Mouse (Mus musculus) urinary bladder, postnatal 36 days (tissue): ENCODE data around the gene Cdc42bpg.

Experiments
- DNase-seq, 2 experiments: peaks; one replicate each; pipeline ENCODE4 v3.0.0; 2022; ENCODE audit warnings: low spot score in 2 of 2, mixed read lengths in 1 of 2

Cdc42bpg gene

DNA sequence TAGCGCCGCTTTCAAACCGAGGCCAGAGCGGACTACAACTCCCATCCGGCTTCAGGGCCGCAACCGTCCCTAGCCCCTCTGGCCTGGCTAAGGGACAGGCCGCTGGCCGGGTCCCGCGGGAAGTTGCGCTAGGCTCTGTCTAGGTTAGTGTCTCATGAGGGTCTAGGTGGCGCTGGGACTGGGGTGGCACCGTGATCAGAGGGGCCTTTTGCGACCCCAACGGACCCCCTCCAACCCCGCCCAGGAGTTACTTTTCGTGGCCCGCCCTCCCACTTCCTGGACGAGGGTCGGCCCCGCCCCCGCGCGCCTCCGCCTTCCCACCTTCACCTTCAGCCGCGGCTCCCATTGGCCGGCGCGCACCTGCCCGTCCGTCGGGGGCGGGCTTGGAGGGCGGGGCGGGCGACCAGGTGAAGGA is at the start of gene Cdc42bpg:
Gene Cdc42bpg (plus strand): TSS at position 320 of the 415 bp plus-strand sequence.
- DNase-seq = peak; percentile 91

DNA sequence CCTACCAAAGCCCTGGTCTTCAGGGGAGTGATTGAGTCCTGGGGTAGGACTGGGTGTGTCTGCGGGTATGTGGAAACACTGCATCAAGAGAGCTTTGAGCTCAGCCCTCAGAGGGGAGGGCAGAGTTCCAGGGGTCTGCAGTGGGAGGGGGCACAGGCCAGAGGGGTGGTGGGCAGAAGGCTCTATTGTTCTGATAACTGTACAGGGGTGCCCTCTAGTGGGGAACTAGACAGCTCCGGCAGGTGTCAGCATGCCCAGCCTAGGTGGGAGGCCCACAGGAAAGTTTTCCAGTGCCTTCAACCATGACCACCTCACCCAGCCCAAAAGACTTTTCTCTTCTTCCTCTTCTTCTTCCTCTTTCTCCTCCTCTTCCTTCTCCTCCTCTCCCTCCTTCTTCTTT is 45.8 kb upstream of the Cdc42bpg start:
- DNase-seq = no peak

DNA sequence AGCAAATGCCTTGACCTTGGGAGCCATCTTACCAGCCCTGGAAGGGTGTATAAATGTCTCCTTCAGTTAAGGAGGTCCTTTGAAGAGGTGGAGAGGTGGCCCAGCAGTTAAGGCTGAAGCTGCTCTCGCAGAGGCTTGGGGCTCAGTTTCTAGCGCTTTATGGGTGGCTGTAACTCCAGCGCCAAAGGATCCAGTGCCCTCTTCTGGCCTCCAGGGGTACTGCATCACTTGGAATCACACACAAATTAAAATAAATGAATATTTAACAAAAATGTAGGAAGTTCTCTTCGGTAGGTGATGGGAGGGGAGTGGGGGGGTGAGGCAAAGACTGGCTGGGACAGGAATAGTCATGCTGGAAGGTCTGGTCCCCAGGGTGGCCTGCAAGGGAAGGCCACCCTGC is 45.3 kb upstream of the Cdc42bpg start:
- DNase-seq = no peak

DNA sequence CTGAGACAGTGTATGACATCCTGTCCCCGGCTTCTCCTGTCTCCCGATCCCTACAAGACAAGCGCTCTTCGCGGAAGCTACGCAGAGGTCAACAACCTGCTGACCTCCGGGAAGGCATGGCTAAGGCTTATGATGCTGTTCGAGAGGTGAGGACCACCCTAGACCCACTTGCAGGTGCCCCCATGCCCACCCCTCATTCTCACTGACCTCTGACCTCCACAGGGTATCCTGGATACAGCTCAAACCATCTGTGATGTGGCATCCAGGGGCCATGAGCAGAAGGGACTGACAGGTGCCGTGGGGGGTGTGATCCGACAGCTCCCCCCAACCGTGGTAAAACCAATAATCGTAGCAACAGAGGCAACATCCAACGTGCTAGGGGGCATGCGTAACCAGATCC is 44.9 kb upstream of the Cdc42bpg start:
- no peak for DNase-seq

DNA sequence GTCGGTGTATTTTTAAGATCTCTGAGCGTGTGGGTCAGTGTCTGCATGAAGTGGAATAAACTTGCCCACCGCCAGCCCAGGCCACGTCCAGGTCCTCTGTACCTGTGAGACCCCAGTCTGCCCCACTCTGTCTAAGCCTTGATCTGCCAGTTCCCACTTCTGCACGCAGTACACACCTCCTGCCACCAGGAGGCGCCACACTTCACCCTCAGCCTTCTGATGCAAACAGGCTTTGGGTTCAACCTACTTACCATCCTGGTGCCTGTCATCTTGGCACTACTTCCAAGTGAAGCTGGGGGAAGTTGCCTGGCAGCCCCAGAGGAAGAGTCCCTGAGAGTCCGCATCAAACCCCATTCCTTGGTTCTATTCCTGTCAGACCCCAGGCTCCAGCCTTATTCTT is 44.0 kb upstream of the Cdc42bpg start:
- peak; percentile 42 to 67 for DNase-seq

DNA sequence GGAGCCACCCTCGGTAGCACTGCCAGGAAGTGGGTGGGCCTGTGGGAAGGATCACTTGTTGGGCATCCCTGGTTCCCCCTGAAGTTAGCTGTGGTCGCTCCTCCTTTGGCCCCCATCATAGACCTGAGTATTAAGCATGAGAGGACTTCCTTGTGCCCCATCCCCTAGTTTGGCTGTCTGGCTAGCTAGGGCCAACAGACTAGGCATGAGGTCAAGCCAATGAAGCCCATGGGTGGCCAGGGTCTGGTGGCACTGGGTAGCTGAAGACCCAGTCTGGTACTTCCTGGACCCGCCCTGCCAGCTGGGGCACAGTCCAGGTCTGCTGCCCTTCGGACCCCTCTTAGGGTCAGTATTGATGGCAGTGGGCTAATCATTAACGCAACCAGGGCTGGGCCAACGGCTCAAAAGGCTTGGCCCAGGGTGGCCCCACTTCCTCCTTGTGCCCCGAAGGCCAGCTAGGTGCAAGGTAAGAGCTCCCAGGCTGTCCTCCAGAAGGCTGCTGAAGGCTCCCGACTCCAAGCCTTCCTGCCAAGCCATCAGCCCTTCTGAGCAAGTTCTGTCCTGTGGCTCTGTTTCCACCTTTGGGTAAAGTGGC is 43.3 kb upstream of the Cdc42bpg start:
- no peak for DNase-seq

DNA sequence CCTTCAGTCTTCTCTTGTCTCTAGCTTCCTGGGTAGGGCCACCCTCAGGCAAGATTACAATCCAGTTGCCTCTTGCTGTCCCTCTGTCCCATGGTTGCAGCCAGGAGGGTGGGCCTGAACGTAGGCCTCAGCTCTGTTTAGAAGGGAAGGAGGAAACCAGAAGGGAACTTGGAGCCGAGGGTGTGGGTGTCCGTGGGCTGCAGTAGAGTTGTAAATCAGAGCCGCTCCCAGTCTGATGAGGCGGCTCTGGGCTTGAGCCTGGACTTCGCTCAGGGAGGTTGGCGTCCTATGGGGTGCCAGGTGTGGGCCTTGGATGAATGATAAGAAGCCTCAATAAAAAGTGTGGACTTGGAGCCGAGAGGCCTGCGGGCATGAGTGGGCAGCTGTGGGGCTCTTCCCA is 42.1 kb upstream of the Cdc42bpg start:
- DNase-seq = no peak

DNA sequence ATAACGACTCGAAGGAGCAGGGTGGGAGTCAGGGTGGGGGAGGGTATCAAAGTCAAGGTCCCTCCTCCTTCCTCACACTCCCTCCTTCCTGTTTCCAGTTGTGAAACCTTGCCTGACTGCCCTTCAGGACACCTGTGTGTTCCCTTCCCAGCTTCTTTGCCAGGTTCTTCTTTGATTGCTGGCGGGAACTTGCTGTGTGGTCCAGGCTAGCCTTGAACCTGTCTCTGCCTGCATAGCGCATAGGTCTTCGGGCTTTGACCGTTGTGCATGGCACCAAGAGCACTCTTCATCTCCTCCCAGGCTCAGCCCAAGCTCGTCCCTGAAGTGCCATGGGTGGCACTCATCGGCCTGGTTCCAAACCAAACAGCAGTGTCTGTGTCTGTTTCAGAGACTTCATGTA is 41.3 kb upstream of the Cdc42bpg start:
- no peak for DNase-seq

DNA sequence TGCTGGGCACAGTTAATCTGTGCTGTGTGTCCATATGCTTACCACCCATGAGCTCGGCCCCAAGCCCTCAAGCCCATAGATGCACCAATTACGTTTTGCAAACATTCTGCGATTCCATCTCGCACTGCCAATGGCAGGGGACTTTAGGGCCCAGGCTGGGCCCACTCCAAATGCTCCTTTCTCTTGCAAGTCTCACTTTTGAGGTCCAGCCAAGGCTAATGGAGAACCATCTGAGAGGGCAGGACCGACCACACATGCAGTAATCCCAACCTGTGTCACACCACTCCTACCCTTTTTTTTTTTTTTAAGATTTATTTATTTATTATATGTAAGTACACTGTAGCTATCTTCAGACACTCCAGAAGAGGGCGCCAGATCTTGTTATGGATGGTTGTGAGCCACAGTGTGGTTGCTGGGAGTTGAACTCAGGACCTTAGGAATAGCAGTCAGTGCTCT is 40.5 kb upstream of the Cdc42bpg start:
- DNase-seq = no peak

DNA sequence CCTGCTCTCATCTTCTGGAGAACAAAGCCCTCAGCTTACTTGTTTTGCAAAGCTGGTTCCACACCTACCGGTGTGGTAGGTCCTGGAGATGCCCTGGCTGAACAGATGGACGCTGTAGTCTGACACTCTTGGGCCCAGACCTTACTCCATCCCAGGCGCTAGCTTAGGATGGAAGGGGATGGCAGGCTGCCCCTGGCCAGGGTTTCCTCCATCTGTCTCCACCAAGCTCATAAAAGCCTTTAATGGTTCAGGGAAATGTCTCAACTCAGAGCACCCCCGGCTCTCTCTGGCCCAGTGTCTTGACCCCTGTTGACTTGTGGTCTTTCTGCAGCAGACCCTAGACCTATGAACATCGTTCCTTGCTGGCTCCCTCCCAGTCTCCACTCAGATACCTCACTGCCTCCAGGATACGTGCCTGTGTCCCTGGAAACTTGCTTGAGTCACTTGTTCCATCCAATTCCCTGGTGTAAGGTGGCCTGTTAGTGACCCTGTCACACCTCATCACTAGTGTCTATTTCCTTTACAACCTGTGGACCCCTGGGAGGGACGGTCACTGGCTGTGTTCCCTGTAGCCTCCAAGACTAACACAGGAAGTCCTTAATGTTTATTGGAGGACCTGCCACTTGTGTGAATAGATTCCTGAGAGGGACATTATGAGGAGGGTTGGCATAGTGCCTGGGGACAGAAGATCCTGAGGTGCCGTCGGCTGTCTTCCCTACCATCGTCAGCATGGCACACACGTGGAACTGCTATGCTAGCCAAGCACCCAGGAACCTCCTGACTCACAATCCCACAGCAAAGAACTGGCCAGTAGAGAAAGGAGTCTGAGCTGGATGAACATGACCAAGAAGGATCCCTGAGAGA is 38.7 kb upstream of the Cdc42bpg start:
- DNase-seq = no peak

DNA sequence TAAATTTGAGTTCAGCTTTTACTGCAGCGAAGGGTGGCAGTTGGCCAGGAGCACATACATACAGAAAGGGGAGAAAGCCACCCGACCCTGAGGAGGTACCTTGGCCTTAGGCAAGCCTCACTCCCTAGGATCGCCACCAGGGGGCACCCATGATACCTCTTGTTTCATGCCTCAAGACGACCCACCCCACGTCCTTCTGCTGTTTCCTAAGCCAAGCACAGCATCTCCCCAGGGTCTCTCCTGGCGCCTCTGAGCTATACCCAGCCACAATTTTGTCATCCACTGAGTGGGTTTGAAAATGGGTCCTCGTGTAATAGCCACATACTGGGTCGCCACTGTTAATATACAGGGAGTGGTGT is 38.1 kb upstream of the Cdc42bpg start:
- DNase-seq = peak; percentile 78 to 87

DNA sequence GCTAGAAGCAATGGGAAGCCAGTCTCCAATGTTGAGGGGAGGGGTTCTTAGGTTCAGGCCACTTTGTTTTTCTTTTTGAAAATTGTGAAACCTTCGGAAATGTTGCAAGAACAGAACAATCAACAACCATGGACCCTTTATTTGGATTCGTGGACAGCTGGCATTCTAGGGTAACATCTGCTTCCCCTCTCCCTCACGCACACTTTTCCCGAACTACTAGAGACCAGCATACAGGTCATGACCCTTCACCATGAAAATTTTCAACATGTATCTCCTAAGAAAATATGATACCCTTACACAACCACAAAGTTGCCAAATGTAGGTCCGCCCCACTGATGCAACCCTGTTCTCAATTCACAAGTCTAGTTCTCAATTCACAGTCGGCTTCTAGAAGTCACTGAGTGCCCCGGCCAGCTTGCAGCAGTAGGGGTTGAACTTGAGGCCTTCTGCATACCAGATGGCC is 37.6 kb upstream of the Cdc42bpg start:
- DNase-seq = no peak

DNA sequence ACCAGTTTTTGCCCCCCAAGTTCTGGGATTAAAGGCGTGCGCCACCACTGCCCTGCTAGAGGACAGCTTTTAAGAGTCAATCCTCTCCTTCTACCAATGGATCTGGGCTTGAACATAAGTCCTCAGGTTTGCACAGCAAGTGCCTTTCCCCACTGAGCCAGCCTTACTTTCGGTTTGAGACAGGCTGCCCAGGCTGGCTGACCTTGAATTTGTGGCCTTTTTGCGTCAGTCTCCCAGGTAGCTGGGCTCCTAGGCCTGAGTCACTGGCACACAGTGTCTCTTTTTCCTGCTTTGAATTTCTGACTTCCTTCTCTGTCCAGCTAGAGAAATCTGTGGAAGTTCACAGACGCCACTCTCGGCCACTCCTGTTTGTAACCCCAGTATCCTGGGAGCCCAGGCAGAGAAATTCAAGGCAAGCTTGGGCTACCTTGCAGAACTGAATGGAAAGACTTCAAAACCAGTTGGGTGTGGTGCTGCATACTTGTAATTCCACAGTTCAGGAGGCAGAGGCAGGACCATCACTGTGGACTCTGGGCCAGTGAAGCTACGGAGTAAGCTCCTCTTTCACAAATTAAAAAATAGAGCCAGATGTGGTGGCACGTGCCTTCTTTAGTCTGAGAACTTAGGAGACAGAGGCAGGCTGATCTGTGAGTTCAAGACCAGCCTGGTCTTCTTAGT is 36.3 kb upstream of the Cdc42bpg start:
- no peak for DNase-seq

DNA sequence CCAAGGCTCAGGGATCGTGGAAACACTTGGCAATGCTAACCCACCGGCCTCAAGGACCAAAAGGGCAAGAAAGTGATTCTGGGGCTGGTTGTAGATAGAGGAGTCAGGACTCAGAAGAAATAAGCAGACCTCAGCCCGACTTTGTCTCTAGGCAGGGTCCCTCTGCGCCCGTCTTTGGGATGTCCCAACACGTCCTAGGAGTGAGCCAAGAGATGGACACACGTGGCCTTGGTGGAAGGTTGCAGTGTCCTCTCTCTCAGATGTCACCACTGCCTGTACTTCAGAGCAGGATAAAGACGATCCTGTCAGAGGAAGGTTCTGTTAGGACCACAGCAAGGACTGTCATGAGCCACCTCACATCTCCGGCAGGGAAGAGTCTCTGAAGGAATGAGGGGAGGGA is 35.6 kb upstream of the Cdc42bpg start:
- no peak for DNase-seq

DNA sequence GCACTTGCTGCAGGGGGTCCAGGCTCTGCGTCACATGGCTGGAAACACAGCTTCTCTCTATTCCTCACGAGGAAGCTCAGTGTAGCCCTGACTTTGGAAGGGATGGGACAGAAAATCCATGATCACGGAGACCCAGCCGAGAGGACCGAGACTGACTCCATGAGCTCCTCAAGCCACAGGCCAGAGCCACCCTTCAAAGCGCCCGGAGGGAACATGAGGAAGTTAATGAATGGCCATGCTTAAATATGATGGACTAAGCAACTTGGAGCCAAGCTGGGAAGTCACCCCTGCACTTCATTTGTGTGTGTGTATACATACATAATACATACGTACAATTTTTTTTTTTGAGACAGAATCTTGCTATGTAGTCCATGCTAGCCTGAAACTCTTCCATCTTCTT is 35.0 kb upstream of the Cdc42bpg start:
- no peak for DNase-seq

DNA sequence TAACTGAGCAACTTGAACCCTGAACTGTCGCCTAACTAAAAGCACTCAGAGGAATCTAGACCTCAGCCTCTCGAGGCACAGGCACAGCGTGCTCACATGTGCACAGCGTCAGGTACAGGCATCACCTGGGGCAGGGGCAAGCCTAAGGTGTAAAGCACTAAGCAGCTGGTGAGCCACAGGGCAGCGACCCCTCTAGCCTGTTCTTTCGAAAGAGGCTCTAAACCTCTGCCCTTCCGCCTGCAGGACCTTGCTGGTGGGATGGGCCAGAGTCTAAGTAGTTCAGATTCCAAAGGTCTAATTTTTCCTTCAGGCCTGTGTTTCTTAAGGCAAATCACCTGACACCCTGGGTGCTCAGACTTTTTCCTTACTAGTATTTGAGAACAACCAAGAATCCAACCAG is 34.2 kb upstream of the Cdc42bpg start:
- no peak for DNase-seq

DNA sequence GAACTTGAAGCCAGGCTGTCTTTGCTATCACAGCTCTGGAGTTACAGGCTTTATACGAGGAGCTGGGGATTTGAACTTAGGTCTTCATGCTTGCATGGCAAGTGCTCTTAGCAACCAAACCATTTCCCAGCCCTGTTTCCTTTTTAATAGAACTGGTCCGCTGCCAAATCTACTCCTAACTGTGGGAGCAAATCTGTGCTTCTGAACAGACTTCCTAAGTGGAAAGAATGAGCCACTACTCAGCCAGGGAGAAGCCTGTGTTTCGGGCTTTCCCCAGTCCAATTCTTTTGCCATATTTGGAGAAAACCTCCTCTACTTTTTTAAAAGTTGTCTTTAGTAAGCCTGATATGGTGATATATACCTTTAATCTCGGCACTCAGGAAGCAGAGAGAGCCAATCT is 33.5 kb upstream of the Cdc42bpg start:
- DNase-seq = no peak

DNA sequence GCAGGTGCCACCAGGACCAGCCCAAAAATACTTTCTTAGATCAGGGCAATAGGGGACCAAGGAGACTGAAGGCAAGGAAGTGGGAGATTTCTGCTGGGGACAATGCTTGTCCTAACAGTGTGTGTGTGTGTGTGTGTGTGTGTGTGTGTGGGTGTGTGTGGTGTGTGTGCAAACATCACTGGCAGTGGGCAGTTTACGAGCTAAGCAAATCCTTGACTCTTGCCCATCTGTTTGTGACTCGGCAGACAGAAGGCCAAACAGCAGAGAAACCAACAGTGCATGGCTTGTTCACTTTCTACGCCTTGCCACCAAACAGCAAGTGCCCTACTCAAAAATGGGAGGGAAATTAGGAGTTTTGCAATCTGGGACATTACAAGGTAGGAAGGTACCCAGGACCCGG is 32.7 kb upstream of the Cdc42bpg start:
- no peak for DNase-seq

DNA sequence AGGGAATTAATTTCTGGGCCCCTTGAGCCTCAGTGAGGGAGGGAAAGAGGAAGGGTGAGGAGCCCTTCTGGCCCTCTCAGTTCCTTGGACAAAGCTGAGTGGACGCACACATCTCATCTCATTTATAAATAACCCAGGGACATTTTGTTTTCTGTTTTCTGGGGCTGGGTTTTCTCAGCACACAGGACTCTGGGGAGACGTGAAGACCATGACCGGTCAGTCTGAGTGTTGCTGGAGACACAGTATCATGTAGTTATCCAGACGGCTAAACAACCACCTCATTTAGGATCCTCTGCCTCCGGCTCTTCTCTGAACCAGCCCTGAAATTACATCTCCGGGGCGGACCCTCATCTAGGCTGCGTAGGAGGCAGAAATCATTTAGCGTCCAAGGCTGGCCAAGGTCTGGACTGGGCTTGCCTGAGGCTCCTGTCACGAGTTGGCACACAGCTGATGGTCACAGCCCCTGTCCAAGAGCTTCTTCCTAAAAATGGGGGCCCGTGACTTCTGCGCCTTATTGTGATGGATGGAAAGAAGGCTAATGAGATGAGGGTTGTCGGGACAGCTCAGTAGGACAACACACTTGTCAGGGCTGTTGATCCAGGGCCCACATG is 32.2 kb upstream of the Cdc42bpg start:
- DNase-seq = no peak

DNA sequence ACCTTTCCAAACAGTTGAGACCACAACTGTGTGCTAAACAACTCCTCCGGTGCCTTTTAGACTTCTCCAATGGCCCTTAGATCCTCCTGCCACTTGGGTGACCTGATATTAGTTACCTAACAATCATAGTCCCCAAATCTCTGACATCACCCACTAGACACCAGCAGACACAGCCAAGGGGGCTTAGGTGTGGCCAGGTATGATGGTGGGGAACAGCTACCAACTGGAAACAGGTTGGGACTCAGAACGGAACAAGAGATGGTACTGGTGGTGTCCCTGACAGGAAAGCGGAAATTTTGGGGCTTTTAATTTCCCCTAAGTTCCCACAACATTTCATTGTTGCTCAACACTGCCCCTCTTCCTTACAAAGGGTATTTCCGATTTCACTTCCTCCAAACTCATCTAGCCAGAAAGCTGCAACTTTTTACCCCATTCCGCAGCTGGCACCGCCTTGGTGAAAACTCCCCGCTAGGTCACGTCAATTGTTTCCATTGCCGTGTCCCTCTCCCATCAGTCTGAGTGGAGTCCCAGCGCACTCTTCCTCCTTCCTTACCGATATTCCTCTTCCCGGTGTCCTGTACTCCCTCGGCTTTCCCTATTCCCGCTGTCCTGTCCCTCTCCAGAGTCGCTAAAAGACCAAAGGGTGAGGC is 30.4 kb upstream of the Cdc42bpg start:
- peak in 1 of 2 experiments; percentile 61 for DNase-seq
